Mouse (Mus musculus) left cerebral cortex, adult 11 months (tissue): ENCODE measurements at regions not wholly inside any gene's neighbourhood (a gene's known extent, or its start where the extent isn't known, plus 50 kb on each side); places are given as distances from the start of the nearest gene placed in this dataset.
A peak's percentile ranks its signal among the peaks of the same experiment; 100 is the strongest.

ENCODE experiments used
- DNase-seq: peaks from one replicate; pipeline ENCODE4 v3.0.0; 2022; ENCODE audit warnings: low spot score

GRCm38 (mm10) chr17:80827361-80827760 lies 99.1 kb upstream of the Map4k3 start:
- DNase-seq, result no peak

DNA sequence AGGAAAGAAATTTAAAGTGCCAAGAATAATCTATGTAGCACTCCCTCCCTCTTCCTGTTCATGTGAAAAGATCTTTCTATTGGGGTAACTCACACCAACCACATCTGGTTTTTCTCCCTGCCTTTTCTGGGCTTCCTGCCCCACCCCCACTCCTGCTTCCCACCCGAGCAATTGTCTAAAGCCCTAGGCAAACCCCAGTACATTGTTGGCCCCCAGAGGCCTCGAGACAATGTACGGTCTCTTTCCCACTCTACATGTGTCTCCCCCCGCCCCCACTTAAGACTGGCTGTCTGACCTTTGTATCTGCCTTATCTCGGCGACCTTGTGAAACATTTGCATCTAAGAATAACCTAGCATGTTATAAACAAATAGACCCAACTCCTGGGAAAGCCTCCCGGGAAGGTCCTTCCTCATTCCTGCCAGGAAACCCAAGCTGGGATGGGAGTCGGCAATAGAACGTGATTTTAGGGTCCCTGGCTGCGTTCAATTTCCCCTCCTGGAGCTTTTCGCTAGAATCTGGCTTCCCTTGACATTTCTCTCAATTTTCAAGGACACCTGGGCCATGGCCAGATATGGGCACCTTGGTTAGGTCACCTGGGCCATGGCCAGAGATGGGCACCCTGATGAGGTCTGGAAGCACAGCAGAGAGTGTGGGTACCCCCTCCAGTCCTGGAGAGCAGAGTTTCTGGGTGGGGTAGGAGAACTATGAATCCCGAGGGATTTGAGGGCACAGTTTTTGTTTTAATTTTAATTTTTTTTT lies 97.9 kb upstream of the Map4k3 start:
- no peak for DNase-seq

DNA sequence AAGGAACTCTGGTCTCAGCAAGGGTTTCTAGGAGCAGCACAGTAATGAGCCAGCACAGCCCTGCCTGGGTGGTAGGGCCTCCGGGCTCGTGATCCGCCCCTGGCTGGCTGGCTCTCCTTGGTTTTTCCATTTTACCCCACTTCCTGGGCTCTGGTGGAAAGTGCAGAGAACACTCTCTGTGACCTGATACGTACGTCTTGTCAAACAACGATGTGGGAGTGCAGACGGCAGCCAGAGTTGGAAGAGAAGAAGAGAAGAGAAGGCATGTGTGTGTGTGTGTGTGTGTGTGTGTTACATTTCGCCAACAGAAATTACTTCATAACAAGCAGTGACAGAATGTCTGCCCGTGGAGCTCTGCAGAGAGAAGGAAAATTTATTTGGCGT lies 97.2 kb upstream of the Map4k3 start:
- no peak for DNase-seq

DNA sequence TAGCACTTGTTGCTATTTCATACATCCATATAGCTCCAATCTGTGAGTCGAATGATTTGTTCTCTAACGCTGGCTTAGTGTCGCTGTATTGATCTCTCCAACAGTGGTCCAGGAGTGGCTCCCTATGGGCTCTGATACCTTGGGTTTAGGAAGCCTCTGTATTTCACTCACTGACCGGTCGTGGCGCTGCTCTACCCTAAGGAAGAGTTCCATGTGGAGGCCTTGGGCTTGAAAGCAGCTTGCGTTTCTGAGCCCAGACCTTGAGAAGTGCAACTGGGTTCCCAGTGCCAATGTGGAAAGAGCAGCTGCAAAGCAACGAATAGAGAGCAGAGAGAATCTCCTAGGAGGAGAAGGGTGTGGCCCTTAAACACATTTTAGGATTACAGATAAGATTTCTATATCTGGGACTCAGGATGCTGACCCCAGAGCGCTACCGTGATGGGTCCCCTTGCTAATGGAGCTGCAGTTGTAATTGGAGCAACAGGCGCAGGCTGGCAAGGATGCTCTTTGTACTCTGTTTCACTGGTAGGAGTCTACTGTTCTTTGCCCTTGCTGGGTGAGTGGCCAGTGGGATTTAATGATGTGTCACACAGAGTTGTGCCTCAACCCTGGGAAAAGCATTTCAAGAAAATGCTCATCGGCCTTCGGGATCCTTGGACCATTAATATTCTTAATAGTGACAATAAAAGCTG lies 96.7 kb upstream of the Map4k3 start:
- no peak for DNase-seq

- DNase-seq, result no peak
These were observed 96.0 kb upstream of the Map4k3 start for GRCm38 (mm10) chr17:80824261-80824660.

DNA sequence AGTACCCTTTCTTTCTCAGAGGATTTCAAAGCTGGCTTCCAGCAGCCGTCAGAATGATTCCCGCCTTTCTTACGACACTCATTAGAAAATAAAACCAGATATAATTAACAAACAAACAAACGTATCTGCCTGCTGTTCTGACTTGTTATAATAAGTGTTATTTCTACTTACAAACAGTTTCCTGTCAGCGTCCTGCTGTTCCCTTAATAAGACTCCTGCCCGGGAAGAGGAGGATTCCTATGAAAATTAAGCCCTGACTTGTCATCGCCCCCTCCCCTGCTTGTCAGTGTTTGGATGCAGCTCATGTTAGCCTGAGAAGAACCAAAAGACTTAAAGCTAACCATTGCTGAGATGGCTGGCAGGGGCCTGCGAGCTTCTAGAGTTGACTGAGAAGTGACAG lies 92.6 kb upstream of the Map4k3 start:
- no peak for DNase-seq

GRCm38 (mm10) chr17:80818477-80819028 lies 90.3 kb upstream of the Map4k3 start:
- DNase-seq, result no peak

GRCm38 (mm10) chr17:80815747-80816146 lies 87.5 kb upstream of the Map4k3 start:
- no peak for DNase-seq

DNA sequence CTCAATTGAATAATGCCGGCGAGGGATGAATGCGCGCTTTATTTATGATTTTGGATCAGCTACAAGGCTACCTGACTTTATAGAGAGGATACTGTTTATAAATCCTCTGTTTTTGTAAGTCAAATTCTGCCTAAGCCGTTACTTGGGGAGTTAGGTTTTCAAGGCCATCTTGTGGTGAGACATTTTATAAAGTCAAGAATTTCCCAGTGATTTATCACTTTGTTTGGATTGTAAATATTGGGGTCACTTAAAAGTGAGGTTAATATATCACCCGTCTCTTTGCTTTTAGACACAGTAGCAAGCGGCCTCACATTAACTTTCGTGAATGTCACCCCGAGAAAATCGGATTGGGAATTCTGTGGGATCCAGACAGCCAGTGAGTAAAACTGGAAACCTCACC lies 84.9 kb upstream of the Map4k3 start:
- no peak for DNase-seq

DNA sequence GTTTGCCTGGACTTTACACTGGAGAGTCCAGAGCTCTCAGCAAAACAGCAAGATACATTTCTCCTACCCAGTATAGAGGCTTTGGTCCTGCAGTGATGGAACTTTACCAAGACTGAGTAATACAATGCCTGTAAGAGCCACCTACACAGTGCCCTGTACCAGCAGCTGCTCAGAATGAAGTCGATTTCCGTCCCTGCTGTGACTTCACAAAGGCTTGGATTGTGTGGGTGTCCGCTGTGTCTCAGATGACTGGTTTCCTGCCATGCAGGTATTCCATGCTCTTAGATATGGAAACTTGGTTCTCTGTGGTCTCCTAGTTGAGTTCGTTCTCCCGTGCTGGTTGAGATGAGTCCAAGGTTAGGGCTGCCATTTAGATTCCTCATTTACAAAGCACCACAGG lies 81.0 kb upstream of the Map4k3 start:
- peak; percentile 17 for DNase-seq

GRCm38 (mm10) chr17:80808069-80808468 lies 79.8 kb upstream of the Map4k3 start:
- DNase-seq, result no peak

DNA sequence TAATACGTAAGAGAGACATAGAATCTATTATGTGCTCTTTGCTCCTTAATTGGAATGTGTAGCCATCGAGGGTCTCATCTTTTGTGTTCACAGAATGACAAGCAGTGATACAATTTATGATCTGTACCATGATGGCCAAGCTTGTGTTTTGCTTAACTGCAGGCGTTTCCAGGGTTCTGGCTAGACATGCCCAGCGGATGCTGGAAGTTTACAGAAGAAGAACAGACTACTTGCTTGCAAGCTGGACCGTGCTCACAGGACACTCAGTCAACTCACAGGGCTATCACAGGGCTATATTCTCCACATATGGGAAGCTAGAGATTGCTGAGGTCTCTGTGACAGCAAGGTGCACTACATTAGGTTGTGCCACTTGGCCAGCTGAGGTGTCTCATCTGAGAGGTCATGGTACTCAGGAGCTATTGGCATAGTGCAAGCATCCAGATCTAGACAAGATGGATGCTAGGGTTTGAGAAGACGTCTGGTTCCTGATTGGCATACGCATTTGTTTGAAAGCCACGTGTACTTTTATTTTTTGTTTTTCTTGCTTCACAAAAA lies 75.2 kb upstream of the Map4k3 start:
- DNase-seq, result no peak

GRCm38 (mm10) chr17:80802622-80803021 lies 74.3 kb upstream of the Map4k3 start:
- DNase-seq, result no peak

DNA sequence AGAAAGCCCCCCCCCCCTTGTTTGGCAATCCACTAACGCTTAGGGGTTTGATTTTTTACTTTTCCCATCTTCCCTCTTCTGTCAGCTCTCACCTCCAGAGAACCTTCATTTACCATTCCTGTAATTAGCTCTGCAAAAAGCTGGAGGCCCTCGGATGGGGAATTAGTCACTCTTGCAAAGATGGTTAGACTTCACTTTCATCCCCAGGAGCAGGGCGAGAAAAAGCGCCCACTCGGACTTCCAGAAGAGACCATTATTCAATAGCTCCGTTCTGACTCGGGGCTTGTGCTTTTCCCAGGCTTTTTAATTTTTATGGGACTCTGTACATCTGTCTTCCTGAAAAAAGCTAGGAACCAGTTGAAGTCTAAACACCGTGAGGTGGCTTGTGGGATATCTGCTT lies 73.7 kb upstream of the Map4k3 start:
- DNase-seq, result peak; percentile 22

GRCm38 (mm10) chr17:80801451-80801983 lies 73.2 kb upstream of the Map4k3 start:
- DNase-seq, result peak; percentile 67

DNA sequence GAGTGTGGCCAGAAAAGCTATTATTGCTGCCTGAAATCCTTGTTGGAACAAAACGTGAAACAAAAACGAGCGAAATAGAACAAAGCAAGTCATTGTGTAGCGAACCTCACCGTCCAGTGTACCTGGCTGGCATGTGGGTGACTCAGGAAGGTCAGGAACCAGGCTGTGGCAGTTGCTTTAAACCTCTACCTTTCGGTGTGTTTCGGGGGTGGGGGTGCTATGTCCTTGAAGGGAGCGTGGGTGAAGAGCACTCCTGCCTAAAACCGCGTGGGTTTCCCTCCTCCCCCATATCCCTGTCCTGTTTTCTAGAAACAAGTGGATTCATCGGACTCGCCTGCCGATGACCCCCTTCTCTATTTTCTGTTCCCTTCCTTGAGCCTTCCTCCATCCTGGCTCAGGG lies 72.6 kb upstream of the Map4k3 start:
- DNase-seq, result no peak

- no peak for DNase-seq
These were observed 72.2 kb upstream of the Map4k3 start for GRCm38 (mm10) chr17:80800454-80800853.

GRCm38 (mm10) chr17:80799061-80799460 lies 70.8 kb upstream of the Map4k3 start:
- DNase-seq, result no peak

- DNase-seq, result no peak
These were observed 70.1 kb upstream of the Map4k3 start for GRCm38 (mm10) chr17:80798281-80798980.

DNA sequence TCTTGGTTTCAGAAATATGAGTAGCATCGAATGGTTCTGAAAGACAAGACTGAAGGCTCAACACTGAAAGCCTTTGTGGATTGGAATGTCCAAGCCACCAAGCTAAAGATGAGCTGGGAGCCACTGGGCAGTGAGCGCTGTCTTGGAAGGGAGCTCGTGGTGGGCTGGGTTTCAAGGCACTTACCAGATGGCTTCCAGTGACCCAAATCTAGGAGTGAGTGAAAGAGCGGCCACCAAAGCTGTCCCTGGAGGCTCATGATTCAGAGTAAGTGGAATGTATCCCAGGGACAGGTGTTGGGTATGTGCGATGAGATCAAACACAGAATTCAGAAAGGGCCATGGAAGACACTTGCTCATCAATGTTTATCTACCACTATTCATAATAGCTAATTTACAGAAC lies 68.5 kb upstream of the Map4k3 start:
- no peak for DNase-seq

- DNase-seq, result no peak
These were observed 68.1 kb upstream of the Map4k3 start for GRCm38 (mm10) chr17:80796386-80796785.

- DNase-seq, result no peak
These were observed 67.3 kb upstream of the Map4k3 start for GRCm38 (mm10) chr17:80795453-80796105.
